Mouse (Mus musculus): ENCODE results near the gene Chd4.

The Chd4 gene

DNA sequence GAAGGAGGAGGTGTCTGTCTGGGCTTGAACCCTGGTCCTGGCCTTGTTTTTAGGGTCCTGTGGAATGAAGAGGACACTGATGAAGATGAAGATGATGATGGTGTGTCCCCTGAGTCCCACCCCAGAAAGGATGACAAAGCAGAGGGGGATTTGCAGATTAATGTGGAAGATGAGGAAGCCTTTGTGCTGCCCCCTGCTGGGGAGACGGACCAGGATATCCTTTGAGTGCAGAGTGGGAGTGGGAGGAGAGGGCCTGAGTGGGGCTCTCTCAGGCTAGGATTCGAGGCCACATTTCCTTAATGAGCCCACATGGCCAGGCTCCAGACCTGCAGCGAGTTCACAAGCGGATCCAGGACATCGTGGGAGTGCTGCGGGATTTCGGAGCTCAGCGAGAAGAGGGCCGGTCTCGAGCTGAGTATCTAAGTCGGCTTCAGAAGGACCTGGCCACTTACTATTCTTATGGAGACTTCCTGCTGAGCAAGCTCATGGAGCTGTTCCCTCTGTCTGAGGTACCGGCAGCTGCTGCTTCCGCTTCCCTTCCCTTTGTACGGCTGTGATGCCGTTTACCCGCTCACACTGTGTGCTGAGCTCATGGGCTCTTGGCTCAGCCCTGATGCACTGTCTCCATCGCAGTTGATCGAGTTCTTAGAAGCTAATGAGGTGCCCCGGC is 41.4 kb downstream of the Chd4 start:
- no peak for DNase-seq (ENCODE audit: extremely low read depth, low read depth, low spot score)

DNA sequence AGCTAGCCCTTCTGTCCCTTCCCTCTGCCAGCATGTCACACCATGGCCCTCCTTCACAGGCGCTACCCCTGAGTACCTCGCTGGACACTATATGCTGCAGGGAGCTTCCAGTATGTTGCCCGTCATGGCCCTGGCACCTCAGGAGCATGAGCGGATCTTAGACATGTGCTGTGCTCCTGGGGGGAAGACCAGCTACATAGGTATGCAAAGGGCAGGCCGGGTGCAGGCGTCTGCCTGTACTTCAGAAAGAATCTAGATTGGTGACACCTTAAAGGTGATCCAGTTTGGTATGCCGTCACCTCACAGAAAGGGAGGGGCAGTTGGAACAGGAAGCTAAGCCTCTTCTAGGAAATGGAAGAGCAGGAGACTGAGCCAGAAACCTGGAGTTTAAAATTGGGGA is 44.0 kb downstream of the Chd4 start:
- no peak for DNase-seq (ENCODE audit: extremely low read depth, low read depth, low spot score)

DNA sequence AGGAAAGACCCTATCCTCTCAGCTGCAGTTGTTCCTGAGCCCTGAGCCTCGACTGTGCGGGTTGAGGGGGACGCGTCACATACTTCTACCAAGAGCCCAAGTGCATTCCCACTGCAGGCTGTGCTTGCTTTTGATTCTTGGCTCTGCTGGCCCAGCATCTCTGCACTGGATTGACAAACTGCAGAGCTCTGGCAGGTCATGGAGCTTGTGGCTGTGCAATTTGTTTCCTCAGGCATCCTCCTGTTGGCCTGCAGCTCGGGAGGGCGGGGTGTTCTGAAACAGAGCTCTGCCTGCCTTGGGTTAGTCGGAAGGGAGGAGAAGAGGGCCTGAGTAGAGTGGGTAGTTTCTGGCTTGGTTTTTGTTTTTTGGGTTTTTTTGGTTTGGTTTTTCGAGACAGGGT is 46.7 kb downstream of the Chd4 start:
- DNase-seq (ENCODE audit: extremely low read depth, low read depth, low spot score) = no peak

DNA sequence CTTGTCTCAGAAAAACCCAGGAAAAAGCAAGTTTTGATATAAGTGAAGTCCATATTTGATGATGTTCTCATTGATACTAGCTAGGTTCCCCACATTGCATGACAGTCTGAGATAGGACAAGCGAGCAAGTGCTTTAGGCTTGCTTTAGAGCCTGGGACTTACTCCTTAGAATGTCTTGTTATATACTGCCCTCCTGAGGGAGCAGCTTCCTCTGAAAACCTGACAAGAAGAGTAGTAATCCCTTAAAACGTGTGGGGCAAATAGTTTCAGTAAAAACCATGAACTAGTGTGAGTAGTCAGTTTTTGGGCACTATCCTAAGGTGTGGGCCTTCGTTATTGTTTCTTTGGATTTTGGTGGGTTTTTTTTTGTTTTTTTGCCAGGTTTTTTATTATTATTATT is 47.3 kb downstream of the Chd4 start:
- DNase-seq (ENCODE audit: extremely low read depth, low read depth, low spot score) = no peak

DNA sequence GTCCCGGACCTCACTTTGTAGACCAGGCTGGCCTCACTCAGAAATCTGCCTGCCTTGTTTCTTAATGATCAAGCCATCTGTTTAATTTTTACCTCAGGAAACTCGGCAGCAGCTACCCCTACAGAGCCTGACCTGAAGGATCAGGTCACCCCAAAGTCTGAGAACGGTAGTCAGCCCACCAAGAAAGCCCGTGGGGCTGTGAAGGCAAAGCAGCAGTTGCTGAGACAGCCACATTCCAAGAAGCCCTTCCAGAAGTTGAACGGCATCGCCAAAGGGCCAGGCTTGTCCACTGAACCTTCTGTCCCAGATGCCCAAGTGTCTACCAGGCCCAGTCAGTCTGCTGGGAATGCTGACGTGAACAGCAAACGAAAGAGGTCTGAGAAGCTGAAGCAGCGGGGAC is 48.1 kb downstream of the Chd4 start:
- DNase-seq (ENCODE audit: extremely low read depth, low read depth, low spot score) = no peak

DNA sequence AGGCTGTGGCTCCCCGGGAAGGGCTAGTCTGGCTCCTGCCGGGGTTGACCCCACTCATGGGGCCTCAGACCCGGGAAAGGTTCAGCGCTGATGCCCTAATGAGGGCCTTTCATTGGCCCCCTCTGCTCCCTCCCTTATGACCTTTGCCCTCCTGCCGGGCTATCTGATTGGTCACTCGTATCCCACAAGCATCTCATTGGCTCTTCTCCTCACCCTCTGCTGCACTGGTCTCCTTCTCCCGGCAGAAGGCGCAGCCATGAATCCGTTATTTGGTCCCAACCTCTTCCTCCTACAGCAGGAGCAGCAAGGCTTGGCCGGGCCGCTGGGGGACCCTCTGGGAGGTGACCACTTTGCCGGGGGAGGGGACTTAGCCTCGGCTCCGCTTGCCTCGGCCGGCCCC is 49.2 kb downstream of the Chd4 start, which contains the start of gene Iffo1:
Gene Iffo1, plus strand, starts transcription at position 241 of the 400 bp plus-strand sequence.
- no peak for DNase-seq (ENCODE audit: extremely low read depth, low read depth, low spot score)

DNA sequence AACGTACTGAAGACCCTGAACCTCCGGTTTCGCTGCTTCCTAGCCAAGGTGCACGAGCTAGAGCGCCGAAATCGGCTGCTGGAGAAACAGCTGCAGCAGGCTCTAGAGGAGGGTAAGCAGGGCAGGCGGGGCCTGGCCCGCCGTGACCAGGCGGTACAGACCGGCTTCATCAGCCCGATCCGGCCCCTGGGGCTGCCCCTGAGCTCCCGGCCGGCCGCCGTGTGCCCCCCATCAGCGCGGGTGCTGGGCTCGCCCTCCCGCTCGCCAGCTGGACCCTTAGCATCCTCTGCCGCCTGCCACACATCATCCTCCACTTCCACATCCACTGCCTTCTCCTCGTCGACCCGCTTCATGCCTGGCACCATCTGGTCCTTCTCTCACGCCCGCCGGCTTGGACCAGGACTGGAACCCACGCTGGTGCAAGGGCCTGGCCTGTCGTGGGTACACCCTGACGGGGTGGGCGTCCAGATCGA is 49.7 kb downstream of the Chd4 start:
- DNase-seq (ENCODE audit: extremely low read depth, low read depth, low spot score) = no peak

DNA sequence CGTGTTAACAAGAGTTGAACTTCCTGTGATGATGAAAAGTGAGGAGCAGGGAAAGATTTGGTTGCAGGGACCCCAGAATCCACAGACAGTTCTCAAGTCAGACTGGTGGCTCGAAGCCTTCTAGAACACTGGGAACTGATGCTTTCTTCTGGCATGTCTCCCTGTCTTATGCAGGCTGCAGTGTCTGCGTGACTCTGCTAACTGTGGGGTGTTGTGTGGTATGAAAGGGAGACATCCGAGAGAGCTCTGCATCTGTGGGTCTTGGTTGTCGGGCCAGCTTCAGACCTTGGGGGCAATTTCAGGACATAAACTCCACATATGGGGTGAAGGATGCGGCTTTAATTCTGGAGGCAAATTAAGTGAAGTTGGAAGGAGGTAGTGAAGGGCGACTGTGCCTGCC is 50.4 kb downstream of the Chd4 start:
- DNase-seq (ENCODE audit: extremely low read depth, low read depth, low spot score) = no peak

DNA sequence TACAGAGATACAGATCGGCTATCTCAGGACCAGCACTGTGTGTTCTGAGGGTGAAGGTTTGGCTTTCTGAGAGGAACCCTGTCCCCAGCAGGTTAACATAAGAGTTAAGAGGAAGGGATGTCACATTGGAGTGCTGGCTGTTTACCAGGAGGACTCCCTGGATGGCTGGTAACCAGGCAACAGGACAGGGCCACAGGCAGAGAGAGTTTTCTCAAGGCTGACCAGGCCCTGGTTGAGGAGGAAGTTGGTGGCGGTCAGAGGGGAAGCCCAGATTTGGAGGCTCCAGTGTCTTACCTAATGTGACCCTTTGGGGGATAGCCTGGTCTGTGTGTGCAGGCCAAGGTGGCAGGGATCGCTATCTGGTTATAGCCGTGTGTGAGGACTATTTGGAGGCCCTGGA is 51.0 kb downstream of the Chd4 start:
- DNase-seq (ENCODE audit: extremely low read depth, low read depth, low spot score) = no peak

DNA sequence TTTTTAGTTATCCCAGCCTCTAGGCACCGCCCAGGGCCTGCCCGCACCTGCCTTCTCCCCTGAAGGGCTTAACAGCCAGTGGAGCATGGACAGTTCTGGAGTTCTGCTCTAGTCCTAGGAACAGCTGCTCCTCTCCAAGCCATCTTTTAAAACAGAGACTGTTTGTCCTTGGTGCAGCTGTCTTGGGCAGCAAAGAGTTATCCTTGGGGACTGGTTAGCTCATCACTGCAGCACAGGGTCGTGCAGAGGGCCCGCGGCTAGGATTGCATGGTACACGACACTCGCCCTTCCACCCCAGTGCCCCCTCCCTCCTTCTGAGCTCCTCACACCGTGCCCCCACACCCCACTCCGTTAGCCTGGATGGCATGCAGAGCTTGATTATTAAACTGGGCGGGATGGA is 51.5 kb downstream of the Chd4 start:
- DNase-seq (ENCODE audit: extremely low read depth, low read depth, low spot score) = no peak

DNA sequence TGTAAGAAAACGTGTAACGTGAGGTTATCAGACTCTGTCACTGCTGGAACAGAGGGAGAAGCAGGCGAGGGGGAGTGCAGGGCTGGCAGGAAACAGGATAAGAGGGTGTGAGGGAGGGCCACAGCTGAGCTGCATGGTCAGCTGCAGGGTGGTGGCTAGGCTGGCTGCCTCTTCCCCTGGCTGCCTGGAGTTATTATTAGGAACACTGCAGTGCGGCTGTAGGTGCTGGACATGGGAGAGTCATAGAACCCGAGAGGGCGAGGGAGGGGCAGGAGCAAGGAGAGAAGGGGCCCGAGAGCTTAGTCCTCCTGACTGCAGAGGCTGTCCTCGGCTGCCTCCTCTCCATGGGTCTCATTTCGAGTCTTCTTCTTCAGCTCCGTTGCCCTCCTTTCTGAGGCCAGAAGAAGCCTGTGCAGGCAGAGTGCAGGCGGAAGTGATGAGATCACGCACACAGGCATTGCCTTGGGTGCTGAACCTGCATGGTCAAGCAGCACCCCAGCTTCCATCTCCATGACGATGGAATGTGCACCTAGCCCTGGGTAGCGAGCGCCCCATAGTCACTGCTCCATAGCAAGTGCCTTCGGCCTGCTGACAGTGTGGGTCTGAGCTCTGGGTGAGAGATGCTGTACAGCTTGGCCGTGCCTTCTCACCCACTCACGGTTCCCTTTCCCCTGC is 52.6 kb downstream of the Chd4 start:
- no peak for DNase-seq (ENCODE audit: extremely low read depth, low read depth, low spot score)

DNA sequence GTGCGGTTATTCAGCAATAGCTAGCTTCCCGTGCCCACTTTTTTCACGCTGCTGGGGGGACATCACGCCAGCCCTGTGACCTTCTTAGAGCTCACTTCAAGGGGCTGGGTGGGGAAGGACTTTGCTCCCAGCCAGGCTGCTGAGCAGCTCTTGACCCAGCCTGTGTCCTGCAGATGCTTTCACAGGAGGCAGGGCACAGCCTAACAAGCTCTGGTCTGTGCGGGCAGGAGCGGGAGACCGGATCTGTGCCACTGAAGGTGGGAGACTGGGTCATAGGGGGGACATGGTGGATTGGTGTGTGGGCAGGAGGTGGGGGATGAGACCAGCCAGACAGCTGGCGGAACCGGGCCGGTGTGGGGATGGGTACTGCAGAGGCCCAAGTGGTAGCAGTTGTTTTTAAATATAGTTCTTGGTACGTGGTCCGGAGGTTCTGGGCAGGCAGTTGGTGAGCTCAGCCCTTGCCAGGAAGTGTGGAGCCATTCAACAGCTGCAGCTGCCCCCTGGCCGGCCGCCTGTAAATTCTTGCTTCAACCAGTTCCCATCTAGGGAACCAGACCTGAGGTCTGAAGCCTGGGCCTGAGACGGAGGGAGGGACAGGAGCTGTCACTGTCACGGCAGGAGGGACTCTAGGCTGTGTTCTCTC is 53.3 kb downstream of the Chd4 start:
- DNase-seq (ENCODE audit: extremely low read depth, low read depth, low spot score) = no peak

DNA sequence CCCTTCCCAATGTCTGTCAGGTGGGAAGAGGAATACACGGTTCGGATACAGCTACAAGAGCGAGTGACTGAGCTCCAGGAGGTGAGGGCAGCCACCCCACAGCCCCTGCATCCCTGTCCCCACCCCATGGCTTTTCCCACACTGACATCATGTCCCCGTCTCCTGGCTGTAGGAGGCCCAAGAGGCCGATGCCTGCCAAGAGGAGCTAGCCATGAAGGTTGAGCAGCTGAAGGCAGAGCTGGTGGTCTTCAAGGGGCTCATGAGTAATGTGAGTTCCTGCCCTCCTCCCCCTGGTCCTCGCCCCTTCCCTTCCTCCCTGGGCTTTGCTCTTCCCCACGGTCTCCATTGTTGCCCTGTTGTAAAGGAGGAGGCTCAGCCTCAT is 53.8 kb downstream of the Chd4 start:
- DNase-seq (ENCODE audit: extremely low read depth, low read depth, low spot score) = no peak

DNA sequence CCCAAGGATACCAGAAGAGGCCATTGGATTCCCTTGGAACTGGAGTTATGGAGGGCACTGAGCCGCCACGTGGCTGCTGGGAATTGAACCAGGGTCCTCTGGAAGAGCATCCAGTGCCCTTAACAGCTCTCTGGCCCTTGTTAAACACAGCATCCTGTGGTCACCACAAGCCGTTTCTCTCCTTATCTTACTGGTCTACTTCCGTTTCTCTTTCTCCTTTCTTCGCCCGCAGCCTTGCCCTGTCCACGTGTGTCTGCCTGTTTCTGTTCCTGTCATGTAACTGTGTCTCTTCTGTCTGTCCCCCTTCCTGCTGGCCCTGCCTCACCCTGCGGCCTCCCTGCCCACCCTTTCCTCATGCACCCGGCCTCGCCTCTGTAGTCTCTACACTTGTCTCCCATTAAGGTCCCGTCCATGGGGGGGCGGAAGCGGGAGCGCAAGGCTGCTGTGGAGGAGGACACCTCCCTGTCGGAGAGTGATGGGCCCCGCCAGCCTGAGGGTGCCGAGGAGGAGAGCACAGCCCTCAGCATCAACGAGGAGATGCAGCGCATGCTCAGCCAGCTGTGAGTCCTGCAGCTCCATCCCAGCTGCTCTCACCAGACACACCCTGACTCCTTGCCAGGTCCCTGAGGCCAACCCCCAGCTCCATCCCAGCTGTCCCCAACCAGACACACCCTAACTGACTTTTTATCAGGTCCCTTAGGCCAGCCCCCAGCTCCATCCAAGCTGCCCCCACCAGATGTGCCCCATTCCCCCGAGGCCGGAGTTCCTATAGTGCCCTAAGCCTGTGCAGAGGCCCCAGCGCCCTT is 56.6 kb downstream of the Chd4 start:
- no peak for DNase-seq (ENCODE audit: extremely low read depth, low read depth, low spot score)

DNA sequence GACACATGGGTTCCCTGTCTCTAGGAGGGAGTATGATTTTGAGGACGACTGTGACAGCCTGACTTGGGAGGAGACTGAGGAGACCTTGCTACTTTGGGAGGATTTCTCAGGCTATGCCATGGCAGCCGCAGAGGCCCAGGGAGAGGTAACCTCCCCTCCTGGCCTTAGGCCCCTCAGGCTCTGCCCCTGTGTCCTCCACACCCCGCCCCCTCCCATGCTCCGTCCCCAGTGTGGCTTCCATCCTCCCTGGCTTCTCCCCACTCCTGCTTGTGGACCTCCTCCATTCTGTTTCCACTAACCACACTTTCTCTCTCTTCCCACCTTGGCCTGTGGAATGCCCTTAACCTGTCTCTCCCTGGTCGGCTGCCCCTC is 57.2 kb downstream of the Chd4 start:
- DNase-seq (ENCODE audit: extremely low read depth, low read depth, low spot score) = no peak

DNA sequence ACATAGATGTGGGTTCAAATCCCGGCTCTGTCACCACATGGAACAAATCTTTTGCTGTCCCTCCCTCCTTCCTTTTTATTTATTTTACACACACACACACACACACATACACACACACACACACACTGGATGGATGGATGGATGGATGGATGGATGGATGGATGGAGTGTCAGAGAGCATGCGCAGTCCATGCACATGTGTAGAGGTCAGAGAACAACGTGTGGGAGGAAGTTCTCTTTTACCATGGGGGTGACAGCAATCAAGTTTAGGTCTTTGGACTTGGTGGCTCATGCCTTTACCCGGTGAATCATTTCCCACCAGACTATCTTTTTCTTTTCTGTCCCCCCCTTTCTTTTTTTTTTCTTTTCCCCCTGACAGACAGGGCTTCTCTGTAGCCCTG is 57.9 kb downstream of the Chd4 start:
- DNase-seq (ENCODE audit: extremely low read depth, low read depth, low spot score) = no peak

DNA sequence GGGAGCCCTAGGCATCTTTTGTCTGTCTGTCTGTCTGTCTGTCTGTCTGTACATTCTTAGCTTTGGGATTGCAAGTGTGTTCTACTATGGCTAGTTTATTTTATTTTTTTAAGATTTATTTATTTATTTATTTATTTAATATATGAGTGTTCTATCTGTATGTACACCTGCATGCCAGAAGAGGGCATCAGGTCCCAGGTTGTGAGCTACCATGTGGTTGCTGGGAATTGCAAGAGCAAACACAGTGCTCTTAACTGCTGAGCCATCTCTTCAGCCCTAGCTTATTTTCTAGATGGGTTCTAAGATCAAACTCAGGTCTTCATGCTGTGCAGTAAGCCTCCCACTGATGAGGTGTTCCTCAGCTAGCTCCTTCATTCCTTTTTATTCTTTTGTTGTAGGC is 58.8 kb downstream of the Chd4 start:
- DNase-seq (ENCODE audit: extremely low read depth, low read depth, low spot score) = no peak

DNA sequence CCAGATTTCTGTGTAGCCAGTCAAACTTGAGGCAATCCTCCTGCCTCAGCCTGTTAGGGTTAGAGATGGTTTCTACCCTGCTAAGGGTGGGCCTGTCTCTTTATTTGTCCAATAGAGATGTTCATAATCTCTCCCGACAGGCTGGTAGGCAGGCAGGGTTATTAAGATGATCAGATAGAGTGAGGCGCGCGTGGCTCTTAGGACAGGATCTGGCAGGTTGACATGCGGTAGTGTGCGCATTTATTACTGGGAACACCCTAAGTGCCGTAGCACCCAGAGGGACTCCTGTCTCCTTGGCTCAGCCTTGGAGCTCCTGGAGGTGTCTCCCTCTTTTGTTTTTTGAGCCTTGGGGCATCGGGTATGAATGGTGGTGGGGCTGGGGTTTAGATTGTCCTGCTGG is 59.5 kb downstream of the Chd4 start:
- DNase-seq (ENCODE audit: extremely low read depth, low read depth, low spot score) = no peak

DNA sequence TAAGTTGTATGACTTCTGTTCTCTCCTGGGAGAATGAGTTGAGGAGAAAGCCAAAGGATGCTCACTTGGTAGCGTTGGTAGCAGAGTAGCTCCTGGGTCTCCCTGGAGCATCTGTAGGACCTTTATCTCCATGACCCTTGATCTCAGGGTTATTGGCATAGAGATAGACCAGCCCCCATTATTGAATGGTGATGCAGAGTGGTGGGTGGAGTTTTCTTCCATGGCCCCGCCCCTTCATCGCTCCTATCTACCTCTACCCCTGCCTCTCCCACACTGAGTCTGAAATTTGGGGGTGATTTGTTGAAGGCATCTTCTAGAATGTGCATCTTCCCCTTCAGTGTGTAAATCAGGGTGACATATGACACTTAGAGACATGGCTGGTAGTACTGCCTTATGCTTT is 60.7 kb downstream of the Chd4 start:
- DNase-seq (ENCODE audit: extremely low read depth, low read depth, low spot score) = no peak

DNA sequence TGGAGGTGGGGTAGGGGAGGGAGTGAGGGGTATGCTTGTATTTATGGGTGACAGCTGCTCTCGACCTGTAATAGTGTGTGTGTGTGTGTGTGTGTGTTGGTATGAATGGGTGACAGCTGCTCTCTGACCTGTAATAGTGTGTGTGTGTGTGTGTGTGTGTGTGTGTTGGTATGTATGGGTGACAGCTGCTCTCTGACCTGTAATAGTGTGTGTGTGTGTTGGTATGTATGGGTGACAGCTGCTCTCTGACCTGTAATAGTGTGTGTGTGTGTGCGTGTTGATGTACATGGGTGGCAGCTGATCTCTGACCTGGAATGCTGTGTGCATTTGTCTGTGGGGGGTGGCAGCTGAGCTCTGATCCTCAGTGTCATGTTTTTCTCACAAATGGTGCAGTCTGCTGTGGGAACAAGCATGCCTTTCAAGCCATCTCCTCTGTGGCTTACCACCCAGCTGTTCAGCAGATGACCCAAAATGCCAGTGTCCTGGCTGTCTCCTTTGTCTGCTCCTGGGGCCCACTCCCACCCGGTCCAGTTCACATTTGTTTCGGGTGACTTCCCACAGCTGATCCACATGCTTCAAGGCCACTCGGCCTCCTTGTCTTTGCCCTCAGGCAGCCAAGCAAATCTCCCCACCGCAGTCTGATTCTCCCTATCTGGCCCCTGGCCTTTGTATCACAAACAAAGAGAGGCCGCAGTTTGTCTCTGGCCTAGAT is 61.3 kb downstream of the Chd4 start:
- no peak for DNase-seq (ENCODE audit: extremely low read depth, low read depth, low spot score)

DNA sequence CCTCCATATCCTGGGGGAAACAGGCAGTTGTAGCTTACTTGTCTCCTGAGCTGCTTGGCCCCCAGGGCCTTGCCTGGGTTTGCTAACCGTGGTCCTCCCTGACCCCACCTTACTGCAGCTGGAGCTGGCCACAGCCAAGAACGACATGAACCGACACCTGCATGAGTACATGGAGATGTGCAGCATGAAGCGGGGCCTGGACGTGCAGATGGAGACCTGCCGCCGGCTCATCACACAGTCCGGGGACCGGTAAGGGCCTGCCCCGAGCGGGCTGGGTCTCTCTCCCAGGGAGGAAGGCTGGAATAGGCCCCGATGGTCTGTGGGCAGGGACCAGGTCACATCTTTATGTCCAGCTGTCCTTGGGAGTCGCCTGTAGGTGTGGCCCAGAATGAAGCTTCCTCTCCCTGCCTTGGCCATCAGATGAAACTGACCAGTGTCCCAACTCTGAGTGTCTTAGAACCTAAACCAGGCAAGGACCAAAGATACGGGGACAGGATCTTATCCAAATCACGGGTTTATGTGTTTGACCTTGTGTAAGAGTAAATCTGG is 63.2 kb downstream of the Chd4 start:
- DNase-seq (ENCODE audit: extremely low read depth, low read depth, low spot score) = no peak

All from fat pad, adult 2 months (tissue).